Mouse (Mus musculus) embryo, embryonic 11.5 days (tissue): ENCODE measurements around the gene Dusp1.
A peak's percentile ranks its signal among the peaks of the same experiment; 100 is the strongest.

ENCODE experiments used
- DNase-seq: peaks from one replicate; pipeline ENCODE4 v3.0.0-alpha.2; 2012; ENCODE audit warnings: low read depth, low spot score

The Dusp1 gene

DNA sequence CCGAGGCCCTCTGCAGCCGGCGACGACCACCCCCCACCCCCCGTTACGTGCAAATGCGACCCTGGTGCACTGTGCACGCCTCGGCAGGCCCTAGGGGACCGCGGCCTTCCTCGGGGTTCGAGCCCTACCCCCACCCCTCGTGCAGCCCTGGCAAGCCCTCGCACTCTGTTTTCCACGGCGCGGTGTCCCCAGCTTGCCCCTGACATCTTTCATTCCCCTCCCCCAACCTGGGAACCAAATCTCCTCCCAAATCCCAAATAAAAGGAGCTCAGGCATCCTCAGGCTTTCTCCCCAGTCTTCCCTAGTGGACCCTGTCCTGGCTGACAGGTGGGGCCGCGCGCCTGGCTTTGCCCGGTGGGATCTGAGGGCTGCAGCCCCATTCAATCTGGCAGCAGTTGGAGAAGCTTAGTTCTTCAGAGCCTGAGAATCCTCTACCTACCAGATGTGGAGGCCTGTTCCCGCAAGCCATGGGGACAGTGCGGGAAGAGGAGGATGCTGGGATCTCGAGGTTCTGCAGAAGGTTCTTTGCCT is at the start of gene Dusp1:
Dusp1 (minus strand) TSS at position 478 of the 531 bp plus-strand sequence.
- no peak for DNase-seq

DNA sequence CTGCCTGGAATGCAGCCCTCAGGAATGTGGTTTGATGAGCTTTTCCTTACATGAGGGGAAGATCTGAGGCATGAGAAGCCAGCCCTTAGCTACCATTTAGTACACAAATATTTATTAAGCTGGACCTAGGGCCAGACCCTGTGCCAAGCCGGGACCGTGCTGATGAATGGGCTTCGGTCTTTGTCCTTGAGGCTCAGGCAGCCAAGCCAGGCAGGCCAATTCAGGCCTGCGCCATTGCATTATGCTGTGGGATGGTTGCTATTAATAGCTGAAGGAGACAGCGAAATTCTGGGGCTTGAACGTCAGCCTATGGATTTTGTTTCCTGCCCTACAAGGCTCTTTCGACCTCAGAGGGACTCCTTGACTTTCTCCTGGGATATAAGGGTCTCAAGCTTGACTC is 49.4 kb upstream of the Dusp1 start:
- DNase-seq: no peak

DNA sequence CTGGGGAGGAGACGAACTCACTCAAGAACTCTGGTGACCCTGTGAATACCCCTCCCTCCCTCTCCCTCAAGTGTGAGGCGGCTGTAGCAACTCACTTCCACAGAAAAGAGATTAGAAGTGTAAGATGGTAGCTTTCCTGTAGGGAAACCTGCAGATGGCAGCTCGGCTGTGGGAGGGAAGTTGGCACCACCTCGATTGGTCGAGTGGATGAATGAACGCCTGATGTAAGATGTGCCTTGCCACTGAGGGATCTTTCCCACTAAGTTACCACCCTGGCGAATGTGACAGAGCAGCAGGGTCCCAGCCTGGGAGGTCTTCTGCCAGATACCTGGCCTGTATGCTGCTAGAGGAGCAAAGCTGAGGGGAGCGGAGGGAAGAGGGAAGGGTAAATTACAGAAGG is 47.9 kb upstream of the Dusp1 start:
- DNase-seq: no peak

DNA sequence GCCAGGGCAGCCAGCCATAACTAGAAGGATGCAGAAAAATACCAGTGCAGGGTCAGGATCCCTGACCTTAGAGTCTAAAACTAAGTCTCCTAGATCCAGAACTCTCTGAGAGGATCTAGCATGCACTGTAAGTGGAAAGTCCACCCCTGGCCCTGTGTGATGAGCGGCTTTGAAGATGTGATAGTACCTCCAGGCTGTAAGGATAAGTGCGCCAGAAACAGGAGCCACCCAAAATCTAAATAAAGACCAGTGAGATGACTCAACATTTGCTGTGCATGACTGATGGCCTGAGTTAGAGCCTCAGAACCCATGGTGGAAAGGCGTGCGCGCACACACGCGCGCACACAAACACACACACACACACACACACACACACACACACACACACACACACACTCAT is 46.9 kb upstream of the Dusp1 start:
- DNase-seq: no peak

DNA sequence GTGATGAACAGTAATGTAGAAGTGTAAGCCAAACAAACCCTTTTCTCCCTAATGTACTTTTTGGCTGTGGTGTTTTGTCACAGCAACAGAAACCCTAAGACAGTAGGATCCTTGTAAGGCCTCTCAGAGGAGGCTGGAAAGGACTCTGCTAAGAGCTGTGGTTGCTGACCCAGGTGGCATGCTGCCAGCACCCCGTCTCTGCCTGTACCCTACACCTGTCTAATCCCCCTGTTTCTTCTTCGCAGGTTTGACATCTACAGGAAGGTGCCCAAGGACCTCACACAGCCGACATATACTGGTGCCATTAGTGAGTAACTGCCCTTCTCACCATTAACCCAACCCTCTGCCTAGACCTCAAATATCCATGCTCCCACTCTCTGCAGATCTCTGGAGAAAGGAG is 46.4 kb upstream of the Dusp1 start:
- no peak for DNase-seq

DNA sequence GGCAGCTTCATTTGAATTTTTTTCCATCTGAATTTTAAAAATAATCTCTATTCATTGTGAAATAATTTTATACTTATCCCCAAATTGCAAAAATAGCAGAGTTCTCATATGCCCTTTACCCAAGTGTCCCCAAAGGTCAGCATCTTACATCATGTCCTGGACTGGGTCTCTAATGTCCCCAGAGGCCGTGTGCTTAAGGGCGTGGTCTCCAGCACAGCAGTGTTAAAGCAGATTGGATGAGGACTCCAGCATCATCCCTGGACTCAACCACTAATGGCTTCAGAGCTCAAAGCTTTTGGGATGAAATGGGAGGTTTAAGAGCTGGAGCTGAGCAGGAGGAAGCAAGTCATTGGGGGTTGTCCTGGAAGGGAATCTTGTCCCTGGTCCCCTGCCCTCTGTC is 44.6 kb upstream of the Dusp1 start:
- no peak for DNase-seq

DNA sequence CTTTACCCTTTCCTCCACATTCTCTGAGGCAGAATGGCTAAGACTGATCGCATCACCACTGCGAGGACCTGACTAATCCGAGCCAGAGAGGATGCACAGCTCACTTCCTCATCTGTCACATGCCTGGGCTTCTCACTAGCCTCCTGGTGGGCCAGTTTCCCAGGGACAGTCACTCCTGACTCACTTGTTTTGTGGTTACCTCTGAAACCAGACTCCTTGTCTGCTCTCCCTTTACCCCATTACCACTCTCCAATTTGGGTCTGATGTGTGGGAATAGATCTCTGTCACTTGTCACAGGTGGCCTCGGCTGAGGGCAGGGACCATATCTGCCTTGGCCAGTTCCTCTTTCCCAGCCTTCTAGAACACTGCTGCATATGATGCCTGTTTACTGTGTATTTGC is 43.7 kb upstream of the Dusp1 start:
- DNase-seq: no peak

DNA sequence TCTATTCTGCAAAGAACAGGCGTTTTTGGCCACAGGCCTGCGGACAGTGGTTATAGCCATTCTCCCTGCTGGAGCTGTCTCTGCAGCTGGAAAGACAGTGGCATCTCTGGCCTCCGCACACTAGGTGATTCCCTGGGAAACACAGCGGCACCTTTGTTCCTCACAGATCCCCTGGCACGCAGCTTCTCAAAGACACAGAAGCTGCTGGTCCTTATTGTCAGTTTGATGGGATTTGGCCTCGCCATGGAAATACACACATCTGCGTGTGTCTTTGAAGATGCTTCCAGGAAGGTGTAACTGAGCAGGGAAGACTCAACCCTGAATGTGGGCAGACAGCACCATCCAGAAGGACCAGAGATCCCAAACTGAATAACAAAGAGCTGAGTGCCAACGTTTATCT is 41.4 kb upstream of the Dusp1 start:
- no peak for DNase-seq

DNA sequence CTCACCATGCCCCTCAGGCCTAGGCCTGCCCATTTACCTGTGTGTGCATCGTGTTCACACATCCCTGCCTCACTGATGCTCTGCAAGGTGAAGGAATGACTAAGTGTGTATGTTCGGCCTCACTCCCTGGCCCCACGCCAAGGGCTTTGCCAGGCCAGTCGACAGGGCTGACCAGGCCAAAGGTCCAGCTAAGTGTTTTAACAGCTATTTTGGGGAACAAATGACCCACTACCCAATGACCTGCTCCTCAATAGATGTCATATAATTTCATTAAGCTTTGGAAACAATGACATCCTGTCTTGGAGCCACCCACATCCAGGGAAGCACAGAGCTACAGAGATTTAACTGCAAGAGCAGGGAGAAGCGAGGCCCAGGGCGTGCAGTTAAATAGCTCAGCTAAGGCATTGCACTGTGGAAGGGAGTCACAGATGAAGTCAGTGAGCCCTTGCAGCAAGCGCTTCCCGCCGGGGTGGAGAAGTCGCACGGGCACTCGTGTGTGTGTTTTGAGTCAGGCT is 40.5 kb upstream of the Dusp1 start:
- no peak for DNase-seq

DNA sequence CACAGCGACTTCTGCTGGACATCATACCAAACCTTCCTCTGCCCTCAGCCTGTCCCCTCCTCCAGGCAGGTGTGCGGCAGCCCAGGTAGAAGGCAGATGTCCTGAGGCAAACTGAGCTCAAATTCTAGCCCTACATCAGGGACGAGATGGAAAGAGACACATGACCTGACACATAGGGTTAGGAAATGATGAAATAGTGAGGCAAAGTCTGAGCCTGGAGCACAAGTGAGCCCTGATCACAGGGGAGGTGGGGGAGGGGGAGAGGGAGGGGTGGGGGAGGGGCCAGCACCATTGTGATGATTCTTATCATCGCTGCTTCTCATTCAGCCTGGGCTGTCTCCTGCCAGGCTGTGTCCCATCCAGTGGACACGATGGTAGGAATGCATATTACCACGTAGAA is 40.0 kb upstream of the Dusp1 start:
- no peak for DNase-seq

DNA sequence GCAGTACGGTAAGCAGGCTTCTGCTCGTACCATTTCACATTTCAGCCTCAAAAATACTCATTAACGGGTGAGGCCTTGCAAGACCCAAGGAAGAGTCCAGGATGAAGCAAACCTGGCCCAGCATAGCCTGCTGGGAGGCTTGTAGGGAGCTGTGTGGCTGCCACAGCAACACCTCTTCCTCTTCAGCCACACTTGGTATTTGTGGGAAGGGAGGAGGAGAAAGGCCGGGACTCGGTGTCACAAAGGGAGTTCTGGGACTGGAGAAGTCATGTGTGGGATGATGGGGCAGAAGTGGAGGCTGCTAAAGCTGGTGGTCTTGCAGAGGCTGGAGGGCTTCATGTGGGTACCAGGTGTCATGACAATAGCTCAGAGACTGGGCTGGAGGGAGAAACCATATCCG is 39.6 kb upstream of the Dusp1 start:
- no peak for DNase-seq

DNA sequence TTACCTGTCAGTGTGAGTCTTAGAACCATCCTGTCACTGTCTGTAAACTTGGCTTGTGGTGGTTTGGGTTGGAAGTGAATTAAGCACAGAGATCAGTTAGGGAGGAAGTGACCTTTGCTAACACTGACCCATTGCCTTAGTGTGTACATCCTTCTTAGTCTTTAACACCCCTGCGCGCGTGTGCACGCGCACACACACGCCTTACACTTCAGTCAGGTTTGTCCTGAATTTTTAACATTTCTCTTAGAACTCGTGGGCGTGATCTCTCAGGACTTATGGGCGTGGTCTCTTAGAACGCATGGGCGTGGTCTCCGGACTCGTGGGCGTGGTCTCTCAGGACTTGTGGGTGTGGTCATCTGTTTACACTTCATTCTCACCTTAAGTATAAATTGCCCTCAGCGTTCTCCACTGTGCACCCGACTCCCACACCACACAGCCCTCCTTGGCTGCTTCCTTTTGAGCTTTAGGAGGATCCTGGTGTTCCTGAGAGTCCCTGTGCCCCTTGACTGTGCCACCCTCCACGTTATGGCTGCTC is 39.1 kb upstream of the Dusp1 start:
- peak; percentile 14 for DNase-seq

DNA sequence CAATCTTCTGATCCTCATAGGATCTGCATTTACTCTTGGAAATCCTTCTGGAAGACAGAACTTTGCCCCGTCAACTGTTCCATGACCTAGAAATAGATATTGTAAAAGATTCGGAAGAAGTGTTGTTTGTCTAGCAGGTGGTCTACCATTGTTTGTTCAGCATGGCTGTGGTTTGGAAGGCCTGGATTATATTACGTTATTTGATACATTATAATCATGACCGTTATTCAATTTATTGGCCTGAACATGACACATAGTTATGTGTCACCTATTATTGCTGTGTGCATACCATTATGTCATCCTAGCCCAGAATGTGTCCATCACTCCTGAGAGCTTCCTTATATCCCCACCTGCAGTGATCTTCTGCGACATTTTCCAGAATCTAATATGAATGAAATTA is 36.9 kb upstream of the Dusp1 start:
- no peak for DNase-seq

DNA sequence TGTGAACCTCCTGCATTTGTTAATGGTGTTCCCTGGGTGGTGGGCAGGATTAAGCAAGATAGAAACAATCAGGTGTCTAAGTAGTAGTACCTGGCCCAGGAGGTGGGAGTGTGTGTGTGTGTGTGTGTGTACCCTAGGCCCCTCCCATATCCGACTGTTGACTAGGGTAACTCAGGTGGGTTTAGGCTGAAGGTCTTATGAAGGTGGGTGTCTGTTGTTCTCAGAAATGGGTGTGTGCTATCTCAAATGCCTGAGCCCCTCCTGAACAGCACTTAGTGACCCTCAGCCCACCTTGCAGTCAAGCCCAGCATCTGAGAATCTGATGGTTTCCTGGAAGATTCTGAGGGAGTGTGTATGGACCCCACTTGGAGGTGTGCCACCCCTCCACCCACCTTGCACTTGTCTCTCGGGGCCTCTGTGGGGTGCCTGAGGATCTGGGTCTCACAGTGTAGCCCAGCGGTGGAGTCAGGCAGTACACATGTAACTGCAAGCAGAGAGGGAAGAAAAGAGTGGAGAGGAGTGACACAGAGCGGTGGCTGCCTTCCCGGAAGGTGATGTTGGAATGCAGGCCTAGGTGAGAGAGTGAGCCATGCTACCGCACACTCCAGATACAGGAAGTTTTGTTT is 35.0 kb upstream of the Dusp1 start:
- no peak for DNase-seq

DNA sequence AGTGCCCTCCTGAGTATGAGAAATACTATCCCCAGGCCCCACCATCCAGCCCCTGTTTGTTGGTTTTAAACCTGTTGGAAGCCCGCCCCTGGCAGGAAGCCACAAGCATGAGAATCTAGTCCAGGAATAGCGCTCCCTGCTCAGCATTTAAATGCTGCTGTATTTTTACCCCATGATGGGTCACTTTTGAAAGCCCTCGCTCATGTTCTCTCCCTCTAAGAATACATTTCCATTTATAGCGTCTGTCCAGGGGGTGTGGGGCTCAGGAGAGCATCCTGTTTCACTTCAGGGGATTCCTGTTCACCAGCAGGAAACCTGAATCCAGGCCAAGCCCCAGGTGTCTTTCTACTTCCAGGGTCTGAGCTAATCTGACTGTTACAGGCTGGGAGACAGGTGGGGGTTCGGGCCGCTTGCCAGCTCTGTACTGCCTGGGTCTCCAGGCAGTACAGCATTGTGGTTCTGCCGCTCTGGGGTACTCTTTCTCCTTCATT is 34.3 kb upstream of the Dusp1 start:
- no peak for DNase-seq

DNA sequence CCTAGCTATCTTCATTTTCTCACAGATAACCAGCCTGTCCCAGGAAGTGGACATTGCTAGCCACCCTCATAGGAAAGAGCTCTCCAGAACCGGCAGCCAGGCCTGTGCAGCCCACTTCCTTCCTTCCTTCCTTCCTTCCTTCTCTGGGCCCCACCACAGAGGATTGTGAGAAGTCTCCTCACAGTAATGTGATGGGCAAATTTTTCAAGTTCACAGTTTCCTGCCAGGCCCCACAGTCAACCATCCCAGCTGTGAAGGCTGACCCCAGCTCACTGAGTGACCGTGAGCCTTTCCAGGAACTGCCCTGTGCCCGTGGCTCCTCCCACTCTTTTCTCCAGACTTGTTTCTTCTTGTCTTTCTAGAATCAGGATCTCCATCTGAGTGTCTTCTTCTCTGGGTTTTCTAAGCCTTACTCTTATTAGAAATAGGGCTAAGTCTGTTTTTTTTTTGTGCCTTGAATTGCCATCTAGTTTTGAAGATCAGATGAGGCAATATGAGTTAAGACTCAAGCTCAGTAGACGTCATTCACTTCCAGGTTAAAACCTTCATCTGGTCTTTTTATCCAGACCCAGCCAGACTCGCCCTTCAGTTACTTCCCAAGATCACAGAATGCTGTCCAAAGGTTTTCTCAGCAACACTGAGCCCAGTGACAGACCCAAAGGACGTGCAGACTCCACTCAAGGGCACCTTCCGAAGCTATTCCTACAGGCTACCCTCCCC is 33.7 kb upstream of the Dusp1 start:
- DNase-seq: no peak

DNA sequence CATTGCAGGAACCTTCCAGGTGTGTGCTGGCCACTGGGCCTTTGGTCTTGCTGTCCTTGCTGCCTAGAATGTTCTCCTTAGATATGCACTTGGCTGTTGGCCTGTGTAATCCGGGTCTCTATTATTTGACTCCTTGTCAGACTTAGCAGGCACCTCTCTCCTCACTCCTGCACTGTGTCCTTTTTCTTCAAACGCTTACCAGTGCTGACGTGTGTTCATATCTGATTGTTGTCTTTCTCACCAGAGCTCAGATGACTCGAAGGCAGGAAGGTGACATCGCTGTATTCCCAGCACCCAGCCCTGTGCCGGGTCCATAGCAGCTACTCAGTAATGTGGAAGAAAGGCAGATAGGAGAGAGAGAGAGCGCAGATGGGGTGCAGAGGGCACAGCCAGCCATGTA is 33.0 kb upstream of the Dusp1 start:
- DNase-seq: no peak

DNA sequence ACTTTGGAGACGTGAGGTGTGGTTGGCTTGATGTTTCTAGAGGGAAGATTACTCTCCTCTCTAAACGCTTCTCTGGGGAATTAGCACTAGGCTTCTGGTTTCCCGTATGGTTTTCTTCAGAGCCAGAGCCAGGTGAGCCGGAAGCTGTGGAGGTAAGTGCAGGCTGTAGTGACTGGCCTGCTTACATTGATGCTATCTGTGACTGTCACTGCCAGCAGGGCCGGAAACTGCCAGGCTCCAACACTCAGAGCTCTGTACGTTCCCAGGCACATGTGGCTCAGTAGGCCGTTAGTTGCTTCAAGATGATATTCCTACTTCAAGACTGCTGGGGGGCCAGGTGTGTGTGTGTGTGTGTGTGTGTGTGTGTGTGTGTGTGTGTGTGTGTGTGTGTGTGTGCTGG is 32.2 kb upstream of the Dusp1 start:
- DNase-seq: no peak

DNA sequence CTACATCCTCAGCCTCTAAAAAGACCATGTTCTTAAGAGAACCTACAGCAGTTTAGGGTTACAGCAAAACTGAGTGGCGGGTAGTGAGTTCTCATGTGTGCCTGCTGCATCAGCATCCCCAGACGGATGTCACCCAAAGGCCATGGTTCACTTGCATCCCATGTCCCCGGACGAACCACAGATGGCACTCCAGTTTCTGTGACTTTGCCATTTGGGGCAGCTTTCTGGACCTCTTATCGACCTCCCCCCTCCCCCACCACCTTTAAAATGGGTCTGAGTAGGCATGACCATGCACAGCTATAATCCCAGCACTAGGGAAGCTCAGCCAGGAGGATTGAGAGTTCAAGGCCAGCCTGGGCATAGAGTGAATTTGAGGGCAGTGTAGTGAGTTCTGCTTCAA is 31.3 kb upstream of the Dusp1 start:
- DNase-seq: no peak

DNA sequence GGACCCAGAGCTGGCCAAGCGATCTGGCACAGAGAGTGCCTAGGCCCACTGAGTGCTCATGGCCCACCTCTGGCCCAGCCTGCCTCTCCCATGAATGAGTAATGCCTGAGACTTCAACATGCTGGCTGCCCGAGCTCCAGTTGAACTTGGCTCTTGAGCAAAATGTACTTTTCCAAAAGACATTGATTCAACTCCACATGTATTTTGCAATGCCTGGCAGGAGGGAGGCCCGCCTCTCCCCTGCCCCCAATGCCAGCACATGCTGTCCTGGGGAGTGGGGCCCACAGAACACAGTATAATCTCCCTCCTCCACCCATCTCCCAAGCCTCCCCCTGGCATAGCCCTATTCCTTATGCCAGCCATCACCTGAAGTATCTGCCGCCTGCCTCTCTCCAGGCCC is 30.6 kb upstream of the Dusp1 start:
- DNase-seq: no peak

DNA sequence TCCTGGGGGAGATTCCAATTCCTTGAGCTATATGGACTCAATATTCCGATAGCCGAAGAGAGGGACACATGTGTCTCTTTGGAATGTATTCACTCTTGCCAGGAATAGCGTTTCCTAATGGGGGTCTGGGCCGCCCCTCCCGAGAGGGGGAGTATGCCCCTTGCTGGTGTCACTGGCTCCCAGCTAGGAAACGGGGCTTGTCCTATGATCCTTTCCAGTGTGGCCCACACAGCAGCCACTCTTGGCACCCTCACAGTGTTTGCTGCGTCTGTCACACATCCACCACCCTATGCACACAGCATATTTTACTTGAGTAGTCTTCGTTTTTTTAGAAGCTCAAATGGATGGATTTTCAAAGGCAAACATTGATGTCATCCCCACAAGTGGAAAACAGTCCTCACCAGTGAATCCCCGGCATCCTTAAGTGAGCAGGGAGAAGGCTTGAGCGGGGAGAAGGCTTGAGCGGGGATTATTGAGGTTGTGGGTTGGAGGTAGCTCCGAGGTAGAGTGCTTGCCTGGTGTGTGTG is 26.1 kb upstream of the Dusp1 start:
- DNase-seq: no peak

DNA sequence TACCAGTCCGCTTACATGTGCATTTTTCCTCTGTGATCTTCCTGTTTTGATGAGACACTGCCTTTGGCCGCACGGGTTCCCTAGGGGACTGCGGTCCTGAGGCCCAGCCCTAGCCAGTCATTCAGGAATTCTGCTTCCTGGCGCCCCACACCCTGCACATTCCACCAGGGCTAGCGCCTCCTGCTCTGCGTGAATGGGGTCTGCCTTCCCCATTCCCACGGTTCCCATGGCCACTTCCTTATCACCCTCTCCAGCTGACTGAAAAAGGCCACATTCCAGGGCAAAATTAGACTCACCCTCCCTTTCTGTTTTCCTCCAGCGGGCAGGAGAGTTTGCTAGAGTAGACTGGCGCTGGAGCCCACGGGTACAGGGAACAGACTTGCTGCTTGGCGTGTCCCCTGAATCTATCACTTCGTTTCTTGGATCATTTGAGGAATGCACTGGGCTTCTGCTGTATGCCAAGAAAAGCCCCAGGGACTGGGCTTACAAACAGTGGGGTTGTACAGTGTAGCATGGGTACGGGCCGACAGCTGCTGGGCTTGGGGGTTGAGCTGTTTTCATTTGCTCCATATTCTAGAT is 22.7 kb upstream of the Dusp1 start:
- DNase-seq: no peak
